Mouse (Mus musculus) forebrain, embryonic 16.5 days (tissue): Measurements from ENCODE around the gene Rhbg. TPM values are rescaled to one million over a fixed set of nuclear protein-coding genes. Genes with fewer than 3 reads are reported as not detected.

Experiments used
- ATAC-seq: fragments of 200-750 bp; cut with Nextera tagmentation; 2 replicates; pipeline ENCODE4 v1.8.0; 2017; ENCODE audit warnings: mild to moderate bottlenecking, moderate library complexity
- H3K27ac ChIP-seq: fragments of 300-500 bp; sonication (generic); 2 replicates; pipeline ENCODE4 v1.5.1; 2014; ENCODE audit warnings: low read length, control low read depth
- H3K27me3 ChIP-seq: fragments of 300-500 bp; sonication (generic); replicated peaks from 2 replicates; pipeline ENCODE4 v1.6.1; 2014; ENCODE audit warnings: low read length; ENCODE audit not compliant: control insufficient read depth, insufficient read depth
- H3K36me3 ChIP-seq: fragments of 300-500 bp; sonication (generic); 2 replicates; pipeline ENCODE4 v1.6.1; 2014; ENCODE audit not compliant: control insufficient read depth, insufficient read depth
- H3K4me1 ChIP-seq: fragments of 300-500 bp; sonication (generic); replicated peaks from 2 replicates; pipeline ENCODE4 v1.6.1; 2014; ENCODE audit warnings: low read length; ENCODE audit not compliant: control insufficient read depth, insufficient read depth
- H3K4me2 ChIP-seq: fragments of 300-500 bp; sonication (generic); 2 replicates; pipeline ENCODE4 v1.6.1; 2014; ENCODE audit warnings: mild to moderate bottlenecking, low read length, control low read depth
- H3K4me3 ChIP-seq: fragments of 300-500 bp; sonication (generic); replicated peaks from 2 replicates; pipeline ENCODE4 v1.5.1; 2014; ENCODE audit warnings: mild to moderate bottlenecking, low read length, control low read depth
- H3K9ac ChIP-seq: fragments of 300-500 bp; sonication (generic); replicated peaks from 2 replicates; pipeline ENCODE4 v1.6.1; 2014; ENCODE audit warnings: low read depth, low read length, control low read depth
- H3K9me3 ChIP-seq: fragments of 300-500 bp; sonication (generic); 2 replicates; pipeline ENCODE4 v1.6.1; 2016; ENCODE audit warnings: low read length; ENCODE audit not compliant: control insufficient read depth
- WGBS: fragments of 180-500 bp; shearing (Covaris S2); extraction: QIAGEN DNeasy Blood & Tissue Kit; methylation state at CpG from one replicate; pipeline ENCODE4 v1.1.7; 2014; 5-methylcytosine and 5-hydroxymethylcytosine counted together
- polyA plus RNA-seq: library from polyadenylated mRNA; unstranded; fragments of >200 nt; fragmentation: Nextera tagmentation; extraction: Ambion mirVana; gene quantifications from 2 replicates; pipeline ENCODE4 v1.2.1, GENCODE M21; 2015

Rhbg gene
- polyA plus RNA-seq, 1 experiment from 2014 or later: not detected

GRCm38 (mm10) chr3:88208226-88208720 is 46.2 kb downstream of the Rhbg start:
- peak overlapping the region; percentile 67 for H3K4me2 ChIP-seq
- H3K27ac ChIP-seq: peak overlapping the region; percentile 100
- peak overlapping the region; percentile 74 for H3K4me3 ChIP-seq
- WGBS: 3% methylated on average over 3 of the region's 3 CpGs
- no peaks in the 10 kb centered on the region for H3K36me3 ChIP-seq
- no peak for ATAC-seq
- no peaks in the 10 kb centered on the region for H3K27me3 ChIP-seq
- H3K4me1 ChIP-seq: peaks cover 52% of the 10 kb centered on the region
- H3K9ac ChIP-seq: peak overlapping the region; percentile 100
- H3K9me3 ChIP-seq: no peaks in the 10 kb centered on the region

- Histone ChIP-seq H3K9me3 (no peaks in the 10 kb centered on the region), H3K36me3 (no peaks in the 10 kb centered on the region), H3K4me1 (peaks cover 56% of the 10 kb centered on the region), H3K9ac (peak overlapping the region; percentile 100), H3K27ac (peak overlapping the region; percentile 100), H3K4me3 (peak overlapping the region; percentile 74), H3K27me3 (no peaks in the 10 kb centered on the region), H3K4me2 (peak overlapping the region; percentile 67)
- ATAC-seq: peak; percentile 3; the same call in 1 of the 2 replicates
- 0% methylated on average over 15 of the region's 15 CpGs for WGBS
Observed at GRCm38 (mm10) chr3:88207451-88208100, 46.9 kb downstream of the Rhbg start.

GRCm38 (mm10) chr3:88206901-88207371 is 47.6 kb downstream of the Rhbg start:
- Histone ChIP-seq H3K9me3 (no peaks in the 10 kb centered on the region), H3K4me2 (peak overlapping the region; percentile 67), H3K4me3 (peak overlapping the region; percentile 74), H3K4me1 (peaks cover 56% of the 10 kb centered on the region), H3K36me3 (no peaks in the 10 kb centered on the region), H3K9ac (peak overlapping the region; percentile 100), H3K27ac (peak overlapping the region; percentile 100), H3K27me3 (no peaks in the 10 kb centered on the region)
- WGBS: under 1% methylated on average over 14 of the region's 14 CpGs
- peak; percentile 27 for ATAC-seq

- H3K4me3 ChIP-seq: peak overlapping the region; percentile 74
- no peaks in the 10 kb centered on the region for H3K9me3 ChIP-seq
- peaks cover 57% of the 10 kb centered on the region for H3K4me1 ChIP-seq
- H3K36me3 ChIP-seq: no peaks in the 10 kb centered on the region
- ATAC-seq: no peak; the same call in 1 of the 2 replicates
- WGBS: 2% methylated on average over 3 of the region's 3 CpGs
- no peaks in the 10 kb centered on the region for H3K27me3 ChIP-seq
- H3K27ac ChIP-seq: peak overlapping the region; percentile 100
- peak overlapping the region; percentile 67 for H3K4me2 ChIP-seq
- peak overlapping the region; percentile 100 for H3K9ac ChIP-seq
Observed at GRCm38 (mm10) chr3:88206500-88206899, 48.0 kb downstream of the Rhbg start.

GRCm38 (mm10) chr3:88205563-88206491 is 48.7 kb downstream of the Rhbg start:
- H3K27ac ChIP-seq: peak overlapping the region; percentile 100
- H3K4me1 ChIP-seq: peaks cover 55% of the 10 kb centered on the region
- no peaks in the 10 kb centered on the region for H3K36me3 ChIP-seq
- H3K4me3 ChIP-seq: peak overlapping the region; percentile 74
- peak; percentile 67 for ATAC-seq
- H3K9me3 ChIP-seq: no peaks in the 10 kb centered on the region
- H3K4me2 ChIP-seq: peak overlapping the region; percentile 67
- 1% methylated on average over 8 of the region's 8 CpGs for WGBS
- H3K9ac ChIP-seq: peak overlapping the region; percentile 100
- H3K27me3 ChIP-seq: no peaks in the 10 kb centered on the region

- no peaks in the 10 kb centered on the region for H3K27me3 ChIP-seq
- H3K4me3 ChIP-seq: peak overlapping the region; percentile 74
- ATAC-seq: peak; percentile 44
- peak overlapping the region; percentile 100 for H3K9ac ChIP-seq
- WGBS: 4% methylated on average over 4 of the region's 4 CpGs
- H3K36me3 ChIP-seq: no peaks in the 10 kb centered on the region
- peak overlapping the region; percentile 67 for H3K4me2 ChIP-seq
- no peaks in the 10 kb centered on the region for H3K9me3 ChIP-seq
- H3K27ac ChIP-seq: peak overlapping the region; percentile 100
- peaks cover 56% of the 10 kb centered on the region for H3K4me1 ChIP-seq
Observed at GRCm38 (mm10) chr3:88205176-88205562, 49.3 kb downstream of the Rhbg start.

- peak overlapping the region; percentile 21 for H3K4me3 ChIP-seq
- 0% methylated on average over 1 of the region's 1 CpGs for WGBS
- peak; percentile 29 for ATAC-seq
- peak overlapping the region; percentile 100 for H3K27ac ChIP-seq
- no peaks in the 10 kb centered on the region for H3K27me3 ChIP-seq
- peaks cover 56% of the 10 kb centered on the region for H3K4me1 ChIP-seq
- H3K9me3 ChIP-seq: no peaks in the 10 kb centered on the region
- peak overlapping the region; percentile 100 for H3K9ac ChIP-seq
- no peaks in the 10 kb centered on the region for H3K36me3 ChIP-seq
- peak overlapping the region; percentile 67 for H3K4me2 ChIP-seq
Observed at GRCm38 (mm10) chr3:88204751-88205150, 49.8 kb downstream of the Rhbg start.

- ATAC-seq: no peak
- 10% methylated on average over 7 of the region's 7 CpGs for WGBS
- no peaks in the 10 kb centered on the region for H3K9me3 ChIP-seq
- no peaks in the 10 kb centered on the region for H3K36me3 ChIP-seq
- H3K27ac ChIP-seq: peak overlapping the region; percentile 100
- H3K4me1 ChIP-seq: peaks cover 61% of the 10 kb centered on the region
- H3K4me3 ChIP-seq: peak overlapping the region; percentile 23
- H3K4me2 ChIP-seq: peak overlapping the region; percentile 67
- H3K9ac ChIP-seq: peak overlapping the region; percentile 100
- no peaks in the 10 kb centered on the region for H3K27me3 ChIP-seq
Observed at GRCm38 (mm10) chr3:88203999-88204700, 50.4 kb downstream of the Rhbg start.
